Comparison of ENCODE assay signal across 8 mouse cellular contexts in genomic region chr5:114383184-114383904, GRCm38 (mm10). TPM values are rescaled to one million over a fixed set of nuclear protein-coding genes. Genes with fewer than 3 reads are reported as not detected.
DNase-seq lines count a peak whose midpoint lies in the region; ATAC-seq and TF ChIP-seq lines count a peak whose summit lies in the region.

No protein-coding gene starts in this region.

- intact Hi-C loops in left cerebral cortex, adult 2 months (cut with DNase I), result loop anchor here (5.0 kb wide), 1 partner anchor 284 kb away; no protein-coding TSS in a partner anchor

- DNase-seq in cerebellum, postnatal 36 days, result peak; percentile 20 to 32
- no peak for DNase-seq in cerebellum, adult 9-11 months
- no peak for DNase-seq in left cerebral cortex, adult 2 months (ENCODE audit: extremely low spot score in 1 of 2, low spot score in 2 of 2)
- DNase-seq in left cerebral cortex, adult 9 months (ENCODE audit: low spot score in 2 of 2), result no peak
- peak; percentile 22 for DNase-seq in MEL-GATA-1-ER (ENCODE audit: extremely low read depth, low read depth)
- peak; percentile 19 for DNase-seq in liver, adult 2 months (ENCODE audit: extremely low read depth, low read depth, low spot score)
- DNase-seq in thymus, postnatal 25 days, result peak; percentile 65

- H3K4me1 ChIP-seq in liver, adult 2 months (ENCODE audit: control insufficient read depth, insufficient read depth, low read length), result peaks cover 5% of the 10 kb centered on the region; the same call in 1 of the 2 replicates

- H3K9ac ChIP-seq in liver, adult 2 months (ENCODE audit: low read depth, low read length), result no peak overlapping the region

- 85% methylated on average over 9 of the region's 9 CpGs for WGBS in liver, adult 2 months

- no peak for TF ChIP-seq POLR2A in liver, adult 2 months (IDR thresholded peaks at IDR 0.05; ENCODE audit: extremely low read depth, insufficient read depth, low read length)

- H3K4me3 ChIP-seq in left cerebral cortex, adult 2 months, result no peak overlapping the region
- H3K4me3 ChIP-seq in liver, adult 2 months (ENCODE audit: insufficient read depth, low read depth, low read length), result no peak overlapping the region

- H3K27me3 ChIP-seq in liver, adult 2 months (ENCODE audit: control insufficient read depth, insufficient read depth, low read length), result no peaks in the 10 kb centered on the region

- TF ChIP-seq CTCF in left cerebral cortex, adult 2 months (IDR thresholded peaks at IDR 0.05), result peak; percentile 76
- peak; percentile 83 for TF ChIP-seq CTCF in liver, adult 2 months (IDR thresholded peaks at IDR 0.05; ENCODE audit: low read depth, low read length)

- no peak for ATAC-seq in inflammation-experienced regulatory T-cells, adult 6 months

- H3K36me3 ChIP-seq in liver, adult 2 months (ENCODE audit: control insufficient read depth, insufficient read depth, low read length), result peaks cover 18% of the 10 kb centered on the region

- no peak overlapping the region for H3K27ac ChIP-seq in left cerebral cortex, adult 2 months
- H3K27ac ChIP-seq in liver, adult 2 months (replicated peaks; ENCODE audit: insufficient read depth, low read depth, low read length), result no peak overlapping the region

- H3K79me2 ChIP-seq in liver, adult 2 months (ENCODE audit: control insufficient read depth, insufficient read depth, low read length), result peaks cover 37% of the 10 kb centered on the region

RNA-seq across cellular contexts. Expression of gene Ube3b, which starts 2.9 kb away (rescaled TPM):
- total RNA-seq in left cerebral cortex, adult 2 months (2021), result 10 to 100 TPM; 79.6 to 83.8 TPM
- 15.8 and 21.2 TPM in 2 replicates for total RNA-seq in liver, adult 2 months (2014; rRNA removed)
- polyA plus RNA-seq in liver, adult 2 months (2012; rRNA removed), result 46.2 and 52.3 TPM in 2 replicates
- 10 to 100 TPM; 23.0 to 29.2 (median 28.0) TPM for polyA plus RNA-seq in inflammation-experienced regulatory T-cells, adult 6 months (2017; shearing (Covaris generic))

RNA-seq across cellular contexts. Expression of gene Kctd10, which starts 3.0 kb away (rescaled TPM):
- 10 to 100 TPM; 56.8 to 58.8 TPM for total RNA-seq in left cerebral cortex, adult 2 months (2021)
- total RNA-seq in liver, adult 2 months (2014; rRNA removed), result 11.4 and 12.8 TPM in 2 replicates
- polyA plus RNA-seq in liver, adult 2 months (2012; rRNA removed), result 14.4 and 15.1 TPM in 2 replicates
- 10 to 100 TPM; 57.7 to 73.7 (median 61.6) TPM for polyA plus RNA-seq in inflammation-experienced regulatory T-cells, adult 6 months (2017; shearing (Covaris generic))

Comparison
In these comparisons a context has a peak if more than half of its experiments do, and no peak if none do; other contexts are left out.
1. DNase-seq: peak in cerebellum, postnatal 36 days (2 of 2), MEL-GATA-1-ER (single experiment), liver, adult 2 months (single experiment) and thymus, postnatal 25 days (single experiment); none in cerebellum, adult 9-11 months (single experiment), left cerebral cortex, adult 2 months (0 of 2) and left cerebral cortex, adult 9 months (0 of 2).